Mouse (Mus musculus) left cerebral cortex, adult 2 months (tissue): ENCODE results near the gene Sorbs1. TPM values are rescaled to one million over a fixed set of nuclear protein-coding genes. Genes with fewer than 3 reads are reported as not detected.

Source experiments
- DNase-seq, 2 experiments: peaks; one replicate each; pipeline ENCODE4 v3.0.0; 2021 to 2022; ENCODE audit warnings: low spot score in 2 of 2, mixed read lengths in 1 of 2; ENCODE audit errors: extremely low spot score in 1 of 2
- H3K27ac ChIP-seq: fragments of 200-600 bp; 2 replicates; pipeline ENCODE4 v1.8.1; 2022
- H3K4me3 ChIP-seq: fragments of 200-600 bp; 2 replicates; pipeline ENCODE4 v1.8.1; 2022
- CTCF ChIP-seq: fragments of 200-600 bp; IDR thresholded peaks from 2 replicates; pipeline ENCODE4 v1.8.1; 2022; ENCODE audit warnings: antibody characterized with exemption, mild to moderate bottlenecking, moderate library complexity
- intact Hi-C: fragments of 180-260 bp; cut with DNase I; formaldehyde crosslinking; loops from one replicate; pipeline ENCODE4 v1.15.1; 2025
- total RNA-seq, 2 experiments: library from RNA; stranded (reverse); gene quantifications; 2 replicates each; pipeline ENCODE4 v1.2.3; 2021

Sorbs1 gene
- total RNA-seq, 2 experiments from 2014 or later = 160 to 161 TPM

GRCm38 (mm10) chr19:40395321-40395695, 118.3 kb downstream of the Sorbs1 start:
- H3K27ac ChIP-seq = peak overlapping the region; percentile 66
- no peak for TF ChIP-seq CTCF
- H3K4me3 ChIP-seq = no peak overlapping the region
- intact Hi-C loops = no loop called here
- DNase-seq = no peak

DNA sequence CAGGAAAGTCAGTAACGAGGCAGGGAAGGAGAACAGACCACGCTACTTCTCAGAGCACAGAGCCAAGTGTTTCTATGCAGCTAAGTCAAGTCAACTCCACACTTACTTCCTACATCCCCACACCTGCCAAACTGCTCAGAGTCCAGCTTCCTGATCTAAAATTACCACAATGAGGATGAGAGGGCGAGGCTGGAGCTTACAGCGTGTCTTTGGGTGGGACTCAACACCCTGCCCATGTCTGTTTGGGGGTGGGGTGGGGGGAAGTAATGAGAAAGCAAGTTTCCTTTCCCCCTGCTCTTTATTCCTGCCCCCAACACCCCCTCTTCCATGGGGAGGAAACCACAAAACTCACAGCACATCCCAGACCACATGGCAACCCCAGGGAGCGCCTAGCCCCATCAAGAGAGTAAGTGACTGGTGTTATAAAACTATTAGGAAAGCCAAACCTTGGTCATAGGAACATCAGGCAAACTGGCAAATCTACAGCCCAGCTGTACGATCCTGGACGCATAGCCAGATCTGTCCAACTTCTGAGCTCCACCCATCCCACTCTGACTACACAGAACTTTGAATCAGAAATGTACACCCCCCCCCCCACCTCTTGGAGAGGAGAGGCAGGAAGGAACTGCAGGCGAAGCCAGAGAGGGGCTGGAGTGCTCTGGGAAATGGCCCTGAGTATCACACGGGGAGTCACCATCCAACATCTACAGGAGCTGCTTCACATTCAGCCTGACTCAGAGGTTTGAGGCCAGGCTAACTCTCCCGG, 118.8 kb downstream of the Sorbs1 start:
- DNase-seq = no peak
- H3K27ac ChIP-seq = peak overlapping the region; percentile 66
- TF ChIP-seq CTCF = no peak
- intact Hi-C loops = loop anchor here (1.0 kb wide), 1 partner anchor 117 kb away; no protein-coding TSS in a partner anchor
- no peak overlapping the region for H3K4me3 ChIP-seq

- intact Hi-C loops = no loop called here
- DNase-seq = no peak
- Histone ChIP-seq H3K4me3 (no peak overlapping the region), H3K27ac (no peak overlapping the region)
- TF ChIP-seq CTCF = no peak
These were observed 120.7 kb downstream of the Sorbs1 start for GRCm38 (mm10) chr19:40392795-40393392.

DNA sequence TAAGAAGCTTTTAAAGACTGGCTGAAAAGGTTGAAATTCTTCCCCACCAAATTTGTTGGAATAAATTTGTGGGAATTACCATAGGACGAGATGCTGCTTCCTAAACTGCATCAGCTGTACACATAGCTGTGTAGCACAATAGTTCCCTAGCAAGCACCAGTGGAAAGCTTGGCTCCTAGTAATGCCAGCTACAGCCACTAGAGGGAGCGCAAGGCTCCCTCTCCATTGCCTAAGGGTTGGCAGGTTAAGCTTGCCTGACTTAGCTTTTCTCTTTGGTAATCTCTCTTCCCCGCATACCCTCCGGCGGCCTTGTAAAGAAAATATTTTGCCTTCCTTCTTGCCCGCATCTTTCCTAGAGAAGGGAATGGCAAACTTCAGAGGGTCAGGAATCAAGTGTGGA, 122.1 kb downstream of the Sorbs1 start:
- peak; percentile 100 for TF ChIP-seq CTCF
- Histone ChIP-seq H3K27ac (no peak overlapping the region), H3K4me3 (no peak overlapping the region)
- DNase-seq = peak; percentile 77 to 90
- intact Hi-C loops = loop anchor here (1.0 kb wide), 1 partner anchor 154 kb away; no protein-coding TSS in a partner anchor

DNA sequence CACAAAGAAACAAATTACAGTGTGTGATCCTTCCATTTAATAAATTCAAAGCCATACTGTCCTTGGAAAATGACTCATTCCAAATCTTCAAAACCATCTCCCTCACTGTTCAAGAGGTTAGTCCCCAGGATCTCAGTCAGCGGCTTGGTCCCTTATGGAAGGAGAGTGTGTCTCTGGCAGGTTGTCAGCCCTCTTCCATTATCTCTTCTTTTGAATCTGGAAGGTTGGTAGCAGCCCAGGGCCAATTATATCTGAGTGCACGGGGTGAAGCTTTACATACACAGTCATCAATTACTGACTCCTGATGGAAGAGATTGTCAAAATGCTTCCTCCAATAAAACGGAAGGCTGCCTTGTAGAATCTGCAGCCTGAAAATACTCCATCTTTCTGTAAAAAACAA, 126.7 kb downstream of the Sorbs1 start:
- H3K27ac ChIP-seq = no peak overlapping the region
- no peak for TF ChIP-seq CTCF
- intact Hi-C loops = no loop called here
- no peak overlapping the region for H3K4me3 ChIP-seq
- DNase-seq = no peak

DNA sequence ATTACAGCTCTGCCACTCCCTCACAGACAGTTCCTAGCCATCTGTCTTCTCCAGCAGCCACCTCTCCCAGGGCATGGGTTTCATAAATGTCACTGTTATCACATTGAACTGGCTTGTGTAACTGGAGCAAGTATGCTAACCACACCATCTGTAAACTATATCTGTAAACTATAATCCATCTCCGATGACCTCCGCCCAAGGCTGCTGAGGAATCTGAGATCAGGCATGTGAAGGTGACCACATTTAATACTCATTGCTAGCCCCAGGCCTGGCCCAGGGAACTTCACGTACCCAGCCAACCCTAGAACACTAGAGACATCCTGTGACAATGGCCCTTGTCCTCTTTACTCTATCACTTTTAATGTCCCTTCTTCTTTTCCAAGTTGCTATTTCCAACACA, 128.2 kb downstream of the Sorbs1 start:
- DNase-seq = no peak
- intact Hi-C loops = no loop called here
- no peak for TF ChIP-seq CTCF
- Histone ChIP-seq H3K27ac (no peak overlapping the region), H3K4me3 (no peak overlapping the region)

DNA sequence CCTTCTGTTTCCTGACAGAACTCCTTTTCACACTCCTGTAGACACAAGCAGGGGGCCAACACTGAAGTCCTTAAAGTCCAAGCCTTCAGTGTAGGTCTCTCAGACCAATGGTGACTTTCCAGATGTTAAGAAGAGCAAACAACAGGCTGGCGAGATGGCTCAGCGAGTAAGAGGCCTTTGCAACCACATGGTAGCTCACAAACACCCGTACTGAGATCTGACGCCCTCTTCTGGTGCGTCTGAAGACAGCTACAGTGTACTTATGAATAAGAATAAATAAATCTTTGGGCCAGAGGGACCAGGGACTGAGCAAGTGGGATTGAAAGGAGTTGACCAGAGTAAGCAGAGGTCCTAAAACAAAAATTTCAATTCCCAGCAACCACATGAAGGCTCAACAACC, 129.6 kb downstream of the Sorbs1 start:
- intact Hi-C loops = loop anchor here (2.0 kb wide), 1 partner anchor 39 kb away; no protein-coding TSS in a partner anchor
- no peak for DNase-seq
- Histone ChIP-seq H3K27ac (no peak overlapping the region), H3K4me3 (no peak overlapping the region)
- TF ChIP-seq CTCF = peak; percentile 44

DNA sequence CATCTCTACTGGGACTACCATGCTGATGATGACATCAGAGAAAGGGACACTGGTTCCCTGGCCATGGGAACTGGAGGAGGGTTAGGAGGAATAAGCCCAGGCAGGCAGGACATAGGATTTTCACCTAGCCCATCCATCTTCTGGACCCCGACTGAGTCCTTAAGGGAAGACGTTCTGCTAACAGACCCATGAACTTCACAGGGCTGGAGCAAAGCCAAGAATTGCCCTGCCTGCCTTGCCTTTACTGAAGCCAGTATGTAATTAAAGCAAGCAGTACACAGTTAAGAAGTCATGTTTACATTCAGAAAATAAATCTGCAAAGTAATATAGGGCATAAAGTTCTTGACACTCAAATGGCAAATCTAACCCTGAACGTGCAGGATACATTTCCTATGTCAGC, 132.9 kb downstream of the Sorbs1 start:
- intact Hi-C loops = no loop called here
- DNase-seq = no peak
- TF ChIP-seq CTCF = no peak
- Histone ChIP-seq H3K27ac (no peak overlapping the region), H3K4me3 (no peak overlapping the region)

- H3K27ac ChIP-seq = no peak overlapping the region
- DNase-seq = no peak
- TF ChIP-seq CTCF = no peak
- intact Hi-C loops = no loop called here
- no peak overlapping the region for H3K4me3 ChIP-seq
These were observed 133.6 kb downstream of the Sorbs1 start for GRCm38 (mm10) chr19:40380005-40380404.

- Histone ChIP-seq H3K27ac (no peak overlapping the region), H3K4me3 (no peak overlapping the region)
- no peak for TF ChIP-seq CTCF
- no peak for DNase-seq
- intact Hi-C loops = no loop called here
These were observed 134.5 kb downstream of the Sorbs1 start for GRCm38 (mm10) chr19:40379081-40379480.

DNA sequence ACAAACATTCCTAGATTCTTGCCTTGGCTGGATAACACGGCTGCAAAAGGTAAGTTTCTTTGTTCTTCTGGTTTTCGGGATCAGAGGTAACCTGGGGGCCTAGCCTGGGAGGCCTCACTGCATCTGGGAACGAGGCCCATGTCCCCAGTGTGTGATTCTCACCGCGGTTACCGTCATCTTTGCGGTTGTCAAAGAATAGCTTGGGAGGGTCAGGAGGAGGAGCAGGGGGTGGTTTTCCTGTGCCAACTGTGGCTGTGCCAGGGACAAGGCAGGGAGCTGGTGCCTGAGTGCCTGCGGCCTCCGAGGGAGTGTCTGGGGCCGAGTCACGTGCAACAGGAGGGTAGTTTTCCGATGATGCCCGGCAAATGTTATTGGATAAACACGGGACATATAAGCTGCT, 135.9 kb downstream of the Sorbs1 start:
- intact Hi-C loops = no loop called here
- Histone ChIP-seq H3K4me3 (no peak overlapping the region), H3K27ac (no peak overlapping the region)
- no peak for DNase-seq
- no peak for TF ChIP-seq CTCF

- H3K4me3 ChIP-seq = no peak overlapping the region
- no peak overlapping the region for H3K27ac ChIP-seq
- TF ChIP-seq CTCF = no peak
- DNase-seq = no peak
- intact Hi-C loops = no loop called here
These were observed 136.9 kb downstream of the Sorbs1 start for GRCm38 (mm10) chr19:40376566-40377281.
